Mouse (Mus musculus): ENCODE data around the gene Osbp. TPM values are rescaled to one million over a fixed set of nuclear protein-coding genes. Genes with fewer than 3 reads are reported as not detected.

Osbp gene
- 10.3 and 21.0 TPM in 2 replicates for polyA plus RNA-seq (2012; rRNA removed; ENCODE audit: low replicate concordance)

GRCm38 (mm10) chr19:11965023-11965942, at the start of gene Osbp:
Gene Osbp (plus strand): TSS chr19:11965941.

GRCm38 (mm10) chr19:12041217-12041616, 75.5 kb downstream of the Osbp start, which contains the start of gene Olfr1423:
Gene Olfr1423 (minus strand): TSS chr19:12041317.

Other genes with a start within 250 kb of the Osbp start
- gene Gif, start 218.4 kb upstream of the Osbp start, polyA plus RNA-seq (2012; rRNA removed; ENCODE audit: low replicate concordance): not detected in 2 replicates
- 7.6 and 15.1 TPM in 2 replicates for gene Mrpl16, start 195.6 kb upstream of the Osbp start, polyA plus RNA-seq (2012; rRNA removed; ENCODE audit: low replicate concordance)
- 4.6 and 6.8 TPM in 2 replicates for gene Stx3, start 146.5 kb upstream of the Osbp start, polyA plus RNA-seq (2012; rRNA removed; ENCODE audit: low replicate concordance)
- not detected in 2 replicates for gene Olfr1417, start 126.7 kb upstream of the Osbp start, polyA plus RNA-seq (2012; rRNA removed; ENCODE audit: low replicate concordance)
- not detected in 2 replicates for gene Olfr1418, start 104.9 kb upstream of the Osbp start, polyA plus RNA-seq (2012; rRNA removed; ENCODE audit: low replicate concordance)
- gene Olfr1419, start 90.8 kb upstream of the Osbp start, polyA plus RNA-seq (2012; rRNA removed; ENCODE audit: low replicate concordance): not detected in 2 replicates
- gene Olfr1420, start 79.4 kb upstream of the Osbp start, polyA plus RNA-seq (2012; rRNA removed; ENCODE audit: low replicate concordance): not detected in 2 replicates
- gene Patl1, start 53.5 kb upstream of the Osbp start, polyA plus RNA-seq (2012; rRNA removed; ENCODE audit: low replicate concordance): 15.0 and 25.6 TPM in 2 replicates
- not detected in 2 replicates for gene Olfr1423, start 75.4 kb downstream of the Osbp start, polyA plus RNA-seq (2012; rRNA removed; ENCODE audit: low replicate concordance)
- not detected in 2 replicates for gene Olfr1424, start 96.7 kb downstream of the Osbp start, polyA plus RNA-seq (2012; rRNA removed; ENCODE audit: low replicate concordance)
- gene Olfr1425, start 111.8 kb downstream of the Osbp start, polyA plus RNA-seq (2012; rRNA removed; ENCODE audit: low replicate concordance): not detected in 2 replicates
- not detected in 2 replicates for gene Olfr1426, start 126.1 kb downstream of the Osbp start, polyA plus RNA-seq (2012; rRNA removed; ENCODE audit: low replicate concordance)
- not detected in 2 replicates for gene Olfr1427, start 137.4 kb downstream of the Osbp start, polyA plus RNA-seq (2012; rRNA removed; ENCODE audit: low replicate concordance)
- gene Olfr1428, start 150.0 kb downstream of the Osbp start, polyA plus RNA-seq (2012; rRNA removed; ENCODE audit: low replicate concordance): not detected in 2 replicates
- gene Olfr76, start 157.3 kb downstream of the Osbp start, polyA plus RNA-seq (2012; rRNA removed; ENCODE audit: low replicate concordance): not detected in 2 replicates
- not detected in 2 replicates for gene Olfr1555-ps1, start 204.2 kb downstream of the Osbp start, polyA plus RNA-seq (2012; rRNA removed; ENCODE audit: low replicate concordance)
- not detected in 2 replicates for gene Olfr1431, start 234.7 kb downstream of the Osbp start, polyA plus RNA-seq (2012; rRNA removed; ENCODE audit: low replicate concordance)